Mouse (Mus musculus) hindbrain, postnatal 0 days (tissue): ENCODE results near the gene Pnpla2. TPM values are rescaled to one million over a fixed set of nuclear protein-coding genes. Genes with fewer than 3 reads are reported as not detected.

Experiments used
- ATAC-seq: fragments of 200-750 bp; cut with Nextera tagmentation; 2 replicates; pipeline ENCODE4 v1.8.0; 2017; ENCODE audit warnings: mild to moderate bottlenecking, moderate TSS enrichment, moderate library complexity
- DNase-seq: peaks from one replicate; pipeline ENCODE4 v3.0.0-alpha.2; 2015; ENCODE audit warnings: low spot score
- H3K27ac ChIP-seq: fragments of 300-500 bp; sonication (generic); 2 replicates; pipeline ENCODE4 v1.5.1; 2014; ENCODE audit warnings: mild to moderate bottlenecking
- H3K27me3 ChIP-seq: fragments of 300-500 bp; sonication (generic); 2 replicates; pipeline ENCODE4 v1.6.1; 2014; ENCODE audit warnings: low read length, mixed read lengths; ENCODE audit not compliant: insufficient read depth
- H3K36me3 ChIP-seq: fragments of 300-500 bp; sonication (generic); 2 replicates; pipeline ENCODE4 v1.6.1; 2014; ENCODE audit warnings: low read length, mixed read lengths; ENCODE audit not compliant: insufficient read depth
- H3K4me1 ChIP-seq: fragments of 300-500 bp; sonication (generic); 2 replicates; pipeline ENCODE4 v1.6.1; 2014; ENCODE audit warnings: antibody characterized with exemption, low read length, mixed read lengths; ENCODE audit not compliant: insufficient read depth
- H3K4me2 ChIP-seq: fragments of 300-500 bp; sonication (generic); 2 replicates; pipeline ENCODE4 v1.6.1; 2014; ENCODE audit warnings: low read depth, mild to moderate bottlenecking, low read length, moderate library complexity, mixed read lengths
- H3K4me3 ChIP-seq: fragments of 300-500 bp; sonication (generic); 2 replicates; pipeline ENCODE4 v1.5.1; 2014; ENCODE audit warnings: low read length
- H3K9ac ChIP-seq: fragments of 300-500 bp; sonication (generic); replicated peaks from 2 replicates; pipeline ENCODE4 v1.6.1; 2014; ENCODE audit warnings: mild to moderate bottlenecking, low read length, moderate library complexity, mixed read lengths
- H3K9me3 ChIP-seq: fragments of 300-500 bp; sonication (generic); 2 replicates; pipeline ENCODE4 v1.6.1; 2016; ENCODE audit warnings: low read length, mixed read lengths
- CTCF ChIP-seq: IDR thresholded peaks from 2 replicates; pipeline ENCODE4 v1.5.1; 2016; ENCODE audit warnings: antibody characterized with exemption, control low read depth, low read depth
- WGBS: fragments of 180-500 bp; shearing (Covaris S2); extraction: QIAGEN DNeasy Blood & Tissue Kit; methylation state at CpG from one replicate; pipeline ENCODE4 v1.1.7; 2014; 5-methylcytosine and 5-hydroxymethylcytosine counted together
- polyA plus RNA-seq: library from polyadenylated mRNA; unstranded; fragments of >200 nt; fragmentation: Nextera tagmentation; extraction: Ambion mirVana; gene quantifications from 2 replicates; pipeline ENCODE4 v1.2.1, GENCODE M21; 2015
- total RNA-seq: library from RNA; depleted of rRNA; stranded (reverse); fragments of >200 nt; gene quantifications from 2 replicates; pipeline ENCODE4 v1.2.3, GENCODE M21; 2014

Pnpla2 gene
- total and polyA plus RNA-seq, 2 experiments from 2014 or later, result 8.5 to 22.4 TPM

GRCm38 (mm10) chr7:141482531-141483024 lies 27.6 kb downstream of the Pnpla2 start:
- Histone ChIP-seq H3K9ac (peak overlapping the region; percentile 78), H3K4me2 (peak overlapping the region; percentile 93), H3K4me3 (peak overlapping the region; percentile 70), H3K4me1 (peaks cover 12% of the 10 kb centered on the region), H3K36me3 (no peaks in the 10 kb centered on the region), H3K27ac (peak overlapping the region; percentile 81), H3K9me3 (no peaks in the 10 kb centered on the region), H3K27me3 (no peaks in the 10 kb centered on the region)
- WGBS, result 5% methylated on average over 11 of the region's 11 CpGs
- TF ChIP-seq CTCF, result no peak
- no peak for DNase-seq
- no peak for ATAC-seq

GRCm38 (mm10) chr7:141483114-141483653 lies 28.2 kb downstream of the Pnpla2 start:
- peak overlapping the region; percentile 70 for H3K4me3 ChIP-seq
- H3K9ac ChIP-seq, result peak overlapping the region; percentile 78; the same call in 1 of the 2 replicates
- H3K36me3 ChIP-seq, result no peaks in the 10 kb centered on the region
- peaks cover 12% of the 10 kb centered on the region for H3K4me1 ChIP-seq
- no peak overlapping the region for H3K27ac ChIP-seq
- H3K4me2 ChIP-seq, result peak overlapping the region; percentile 93
- TF ChIP-seq CTCF, result no peak
- H3K9me3 ChIP-seq, result no peaks in the 10 kb centered on the region
- no peaks in the 10 kb centered on the region for H3K27me3 ChIP-seq
- ATAC-seq, result no peak
- WGBS, result 69% methylated on average over 6 of the region's 6 CpGs
- no peak for DNase-seq

DNA sequence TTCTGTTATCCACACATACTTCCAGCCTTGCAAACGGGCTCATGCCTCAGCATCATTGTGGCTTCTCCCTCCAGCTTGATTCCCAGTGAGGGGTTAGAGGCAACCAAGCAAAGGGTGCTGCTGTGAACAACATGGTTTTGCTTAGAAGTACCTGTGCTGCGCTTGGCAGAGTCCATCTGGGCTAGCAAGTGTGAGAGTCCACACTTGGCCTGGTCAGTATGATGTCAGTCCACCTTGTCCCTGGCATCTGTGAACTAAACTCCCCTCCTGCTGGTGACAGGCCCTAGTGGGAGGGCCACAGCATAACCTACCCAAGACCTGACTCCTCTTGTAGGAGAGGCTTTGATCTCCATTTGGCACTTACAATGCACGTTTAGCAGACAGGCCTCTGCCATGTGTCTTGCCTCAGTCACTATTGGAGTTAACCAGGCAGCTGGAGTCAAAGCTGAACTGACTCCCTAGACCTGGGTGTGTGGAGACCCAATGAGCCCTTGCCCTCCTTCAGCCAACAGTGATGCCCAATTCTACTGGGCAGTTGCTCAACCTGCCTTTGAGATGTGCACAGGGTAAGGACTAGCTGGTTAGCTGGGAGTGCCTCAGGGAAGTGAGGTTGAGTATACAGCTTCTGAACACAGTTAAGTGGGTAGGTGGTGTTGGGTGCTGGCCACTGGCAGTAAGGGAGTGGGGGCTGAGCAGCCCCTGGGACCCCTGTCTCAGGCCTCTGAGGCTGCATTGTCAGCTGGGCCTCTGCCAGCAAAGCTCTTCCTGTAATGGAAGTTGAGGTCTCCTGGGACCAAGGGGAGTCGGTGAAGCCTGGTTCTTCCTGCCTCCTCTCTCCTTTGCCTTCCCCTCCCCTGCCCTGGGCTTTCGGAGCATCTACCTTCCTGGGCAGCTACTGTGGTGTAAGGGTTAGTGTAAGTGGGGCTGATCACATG lies 29.5 kb downstream of the Pnpla2 start:
- ATAC-seq, result no peak
- 69% methylated on average over 5 of the region's 5 CpGs for WGBS
- no peak overlapping the region for H3K9ac ChIP-seq
- H3K4me3 ChIP-seq, result no peak overlapping the region
- H3K4me1 ChIP-seq, result peaks cover 12% of the 10 kb centered on the region
- no peaks in the 10 kb centered on the region for H3K36me3 ChIP-seq
- H3K4me2 ChIP-seq, result peak overlapping the region; percentile 93; the same call in 1 of the 2 replicates
- no peak for DNase-seq
- no peak for TF ChIP-seq CTCF
- no peak overlapping the region for H3K27ac ChIP-seq
- no peaks in the 10 kb centered on the region for H3K9me3 ChIP-seq
- no peaks in the 10 kb centered on the region for H3K27me3 ChIP-seq

- H3K4me1 ChIP-seq, result peaks cover 12% of the 10 kb centered on the region
- H3K9ac ChIP-seq, result no peak overlapping the region
- no peak for TF ChIP-seq CTCF
- no peak overlapping the region; the same call in 1 of the 2 replicates for H3K27ac ChIP-seq
- no peak overlapping the region for H3K4me3 ChIP-seq
- no peaks in the 10 kb centered on the region for H3K36me3 ChIP-seq
- H3K27me3 ChIP-seq, result no peaks in the 10 kb centered on the region
- no peak for ATAC-seq
- WGBS, result 53% methylated on average over 2 of the region's 2 CpGs
- no peaks in the 10 kb centered on the region for H3K9me3 ChIP-seq
- no peak for DNase-seq
- no peak overlapping the region for H3K4me2 ChIP-seq
Observed at GRCm38 (mm10) chr7:141485186-141485585, 30.2 kb downstream of the Pnpla2 start.

DNA sequence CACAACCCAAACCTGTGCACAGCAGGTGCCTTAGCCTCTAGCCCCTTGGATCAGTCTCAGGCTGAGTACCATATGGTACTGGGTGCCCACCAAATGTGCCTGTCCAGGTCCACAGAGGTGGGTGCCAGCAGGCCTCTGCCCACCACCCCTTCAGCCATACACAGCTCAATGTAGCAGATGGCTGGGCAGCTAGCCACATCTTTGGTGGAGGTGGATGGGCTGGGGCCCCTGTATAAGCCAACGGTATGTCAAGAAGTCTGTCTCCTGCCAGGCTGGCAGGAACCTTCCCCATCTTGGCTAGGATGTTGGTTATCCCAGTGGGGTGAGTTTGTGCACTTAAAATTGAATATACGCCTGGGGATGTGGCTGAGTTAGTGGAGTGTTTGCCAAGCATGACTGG lies 30.6 kb downstream of the Pnpla2 start:
- Histone ChIP-seq H3K4me2 (no peak overlapping the region), H3K4me1 (peaks cover 12% of the 10 kb centered on the region), H3K4me3 (no peak overlapping the region), H3K9ac (no peak overlapping the region), H3K27ac (no peak overlapping the region; the same call in 1 of the 2 replicates), H3K36me3 (no peaks in the 10 kb centered on the region), H3K27me3 (no peaks in the 10 kb centered on the region), H3K9me3 (no peaks in the 10 kb centered on the region)
- peak; percentile 66 for DNase-seq
- WGBS, result 62% methylated on average over 2 of the region's 2 CpGs
- TF ChIP-seq CTCF, result no peak
- ATAC-seq, result 0 out of 2 replicates have a peak, but pooled peaks have one; percentile 8

DNA sequence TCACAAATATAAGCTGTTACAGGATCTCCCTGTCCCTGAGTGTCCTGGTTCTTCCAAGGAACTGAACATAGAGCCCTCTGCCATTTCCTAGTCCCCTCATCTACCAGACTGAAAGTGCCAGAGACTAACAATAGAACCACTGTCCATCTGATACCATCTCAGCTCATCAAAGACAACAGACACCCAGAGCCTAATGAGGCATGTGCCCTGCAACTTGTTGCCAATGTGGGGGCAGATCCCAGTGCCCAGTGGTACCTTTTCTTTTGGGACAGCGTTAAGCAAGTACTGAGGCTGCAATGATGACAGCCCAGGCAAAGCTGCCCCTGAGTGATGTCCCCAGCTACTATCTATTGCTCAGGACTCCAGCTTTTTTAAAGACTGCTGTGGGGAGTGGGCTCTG lies 31.2 kb downstream of the Pnpla2 start:
- ATAC-seq (no peak), DNase-seq (no peak)
- no peak overlapping the region for H3K9ac ChIP-seq
- TF ChIP-seq CTCF, result no peak
- H3K27ac ChIP-seq, result no peak overlapping the region
- peaks cover 9% of the 10 kb centered on the region for H3K4me1 ChIP-seq
- H3K27me3 ChIP-seq, result no peaks in the 10 kb centered on the region
- 73% methylated on average over 1 of the region's 1 CpGs for WGBS
- H3K4me3 ChIP-seq, result no peak overlapping the region
- H3K4me2 ChIP-seq, result no peak overlapping the region
- no peaks in the 10 kb centered on the region for H3K9me3 ChIP-seq
- no peaks in the 10 kb centered on the region for H3K36me3 ChIP-seq
